Mouse (Mus musculus) activated CD4-positive, CD25-positive, alpha-beta regulatory T cell (primary cell): ENCODE data around the gene Hoxb3. TPM values are rescaled to one million over a fixed set of nuclear protein-coding genes. Genes with fewer than 3 reads are reported as not detected.

Source experiments
- polyA plus RNA-seq, 2 experiments: library from polyadenylated mRNA; unstranded; fragments of 100-300 nt; shearing (Covaris generic); gene quantifications; one replicate each; pipeline ENCODE4 v1.2.1; 2017

Hoxb3 gene
- not detected for polyA plus RNA-seq

DNA sequence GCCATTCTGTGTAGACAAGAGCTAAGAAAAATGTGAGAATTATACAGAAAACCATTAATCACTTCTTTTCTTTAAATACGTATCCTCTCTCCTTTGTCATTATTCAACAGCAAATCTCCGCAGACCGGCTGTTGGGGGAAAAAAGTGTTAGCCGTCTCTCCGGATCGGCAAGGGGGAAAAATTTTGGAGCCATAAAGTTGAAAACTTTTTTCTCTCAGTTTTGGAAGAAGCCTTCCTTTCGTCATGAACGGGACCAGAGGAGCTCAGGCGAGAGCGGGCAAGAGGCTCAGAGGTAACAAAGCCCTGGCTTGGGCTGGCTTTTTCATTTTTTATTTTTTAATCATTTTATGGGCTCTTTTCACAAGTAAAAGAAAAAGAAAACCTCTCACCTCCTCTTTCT, at the start of gene Hoxb3:
Gene Hoxb3, plus strand, starts transcription at position 173 of the 400 bp plus-strand sequence.

DNA sequence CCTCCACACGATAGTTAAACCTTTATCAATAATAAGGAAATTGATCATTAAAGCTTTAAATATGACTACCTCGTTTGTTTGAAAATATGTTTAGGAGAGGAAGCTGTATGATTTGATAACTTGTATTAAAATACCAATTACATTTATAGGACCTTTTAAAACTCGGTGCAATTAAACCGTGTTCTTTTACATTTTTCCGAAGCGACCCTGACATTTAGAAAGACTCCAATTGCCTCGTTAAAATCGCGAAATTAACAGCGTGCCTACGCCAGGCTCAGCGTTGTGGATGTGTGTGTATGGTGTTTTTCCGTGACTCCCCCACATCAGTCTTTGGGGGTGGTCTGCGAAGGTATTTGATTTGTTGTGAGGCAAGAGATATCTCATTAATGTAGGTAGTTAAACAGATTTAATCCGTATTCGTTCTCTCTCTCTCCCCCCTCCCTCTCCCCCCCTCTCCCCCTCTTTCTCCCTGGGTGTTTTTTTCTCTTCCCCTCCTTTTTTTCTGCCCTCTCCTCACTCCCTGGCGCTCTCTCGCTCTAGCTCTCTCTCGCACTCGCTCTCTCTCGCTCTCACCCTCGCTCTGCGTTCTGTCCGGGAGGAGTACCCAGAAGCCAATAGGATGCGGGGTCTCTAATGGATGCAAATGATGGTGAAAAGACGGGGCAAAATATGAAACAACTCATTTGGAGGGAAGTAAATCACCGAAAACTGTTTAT, 41.1 kb upstream of the Hoxb3 start, which contains the start of gene Hoxb8:
Gene Hoxb8, plus strand, starts transcription at position 51 of the 716 bp plus-strand sequence.

DNA sequence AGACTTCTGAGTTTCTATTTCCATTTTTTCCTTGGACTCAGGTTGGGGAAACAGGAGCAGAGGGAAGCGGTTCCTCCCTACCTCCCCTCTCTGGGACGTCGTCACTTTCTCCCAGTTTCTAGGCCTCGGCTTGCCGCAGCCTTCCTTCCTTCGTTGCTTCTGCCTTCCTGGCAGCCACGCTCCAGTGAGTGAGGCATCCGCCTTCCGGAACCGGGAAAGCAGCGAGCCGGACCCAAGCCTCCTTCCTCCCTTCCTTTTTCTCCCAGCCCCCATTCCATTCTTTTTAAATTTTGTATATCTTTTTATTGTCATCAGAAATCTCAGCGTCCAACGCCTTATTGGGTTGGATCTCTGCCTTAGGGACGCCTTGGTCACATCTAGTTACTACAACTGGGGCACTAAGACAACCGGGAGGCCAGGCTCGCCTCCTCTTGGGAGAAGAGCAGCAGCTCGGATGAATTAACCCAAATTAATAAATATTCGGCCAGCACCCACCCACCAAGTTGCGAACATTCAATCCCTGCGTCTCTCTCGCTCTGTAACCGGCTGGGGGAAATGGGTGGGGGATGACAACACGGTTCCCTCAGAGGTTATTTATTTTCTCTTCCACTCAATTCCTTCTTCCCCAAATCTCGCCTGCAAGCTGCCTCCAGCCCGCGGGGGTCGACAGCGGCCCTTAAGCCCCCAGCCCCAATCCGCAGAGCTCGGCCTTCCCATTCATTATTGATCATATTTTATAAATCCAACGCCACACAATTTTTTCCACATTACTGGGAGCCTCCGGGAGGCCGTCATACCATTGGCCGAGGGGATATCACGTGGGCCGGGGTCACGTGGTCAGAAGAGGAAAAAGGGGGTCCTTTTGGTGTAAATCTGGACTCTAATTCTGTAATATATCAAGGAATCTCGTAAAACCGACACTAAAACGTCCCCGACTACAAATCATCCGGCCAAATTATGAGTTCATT, 37.1 kb upstream of the Hoxb3 start, which contains the start of gene Hoxb7:
Gene Hoxb7, plus strand, starts transcription at position 853 of the 968 bp plus-strand sequence.

DNA sequence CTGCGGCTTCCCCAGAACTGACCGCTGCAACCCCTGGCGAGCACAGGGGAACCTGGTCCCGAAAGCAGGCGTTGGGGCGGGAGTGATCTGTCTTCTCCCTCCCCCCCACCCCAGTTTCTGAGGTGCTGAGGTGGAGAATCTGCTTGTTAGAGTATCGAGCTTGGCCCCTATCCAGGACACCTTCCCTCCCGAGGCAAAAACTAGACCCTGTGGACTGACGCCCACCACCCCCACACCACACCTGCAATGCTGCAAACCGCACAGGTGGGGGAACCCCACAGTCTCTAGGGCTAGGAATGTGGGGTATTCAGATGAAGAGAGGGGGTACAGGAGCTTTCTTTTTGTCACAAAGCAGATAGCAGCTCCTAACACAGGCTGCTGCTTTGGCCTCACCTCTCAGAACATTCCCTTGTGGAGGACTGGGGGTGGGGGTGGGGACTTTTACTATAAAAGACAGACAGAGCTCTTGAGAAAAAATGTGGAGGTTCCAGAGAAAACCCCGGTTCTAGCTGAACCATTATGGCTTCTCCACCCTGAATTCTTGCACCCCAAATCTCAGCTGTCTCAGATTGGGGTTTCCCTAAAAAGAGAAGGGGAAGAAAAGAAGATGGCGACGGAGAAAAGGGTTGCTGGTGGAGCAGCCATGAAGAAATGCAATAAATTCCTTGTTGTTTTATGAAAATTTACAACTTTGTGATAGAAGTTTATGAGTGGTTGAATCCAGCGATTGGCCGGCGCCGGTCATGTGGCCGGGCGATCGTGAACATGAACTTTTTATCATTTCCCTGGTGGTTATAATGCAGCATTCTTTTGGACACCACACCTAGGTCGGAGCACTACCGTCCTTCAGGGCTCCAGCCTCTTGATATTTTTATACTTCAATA, 31.2 kb upstream of the Hoxb3 start, which contains the start of gene Hoxb6:
Gene Hoxb6, plus strand, starts transcription at position 796 of the 884 bp plus-strand sequence.

DNA sequence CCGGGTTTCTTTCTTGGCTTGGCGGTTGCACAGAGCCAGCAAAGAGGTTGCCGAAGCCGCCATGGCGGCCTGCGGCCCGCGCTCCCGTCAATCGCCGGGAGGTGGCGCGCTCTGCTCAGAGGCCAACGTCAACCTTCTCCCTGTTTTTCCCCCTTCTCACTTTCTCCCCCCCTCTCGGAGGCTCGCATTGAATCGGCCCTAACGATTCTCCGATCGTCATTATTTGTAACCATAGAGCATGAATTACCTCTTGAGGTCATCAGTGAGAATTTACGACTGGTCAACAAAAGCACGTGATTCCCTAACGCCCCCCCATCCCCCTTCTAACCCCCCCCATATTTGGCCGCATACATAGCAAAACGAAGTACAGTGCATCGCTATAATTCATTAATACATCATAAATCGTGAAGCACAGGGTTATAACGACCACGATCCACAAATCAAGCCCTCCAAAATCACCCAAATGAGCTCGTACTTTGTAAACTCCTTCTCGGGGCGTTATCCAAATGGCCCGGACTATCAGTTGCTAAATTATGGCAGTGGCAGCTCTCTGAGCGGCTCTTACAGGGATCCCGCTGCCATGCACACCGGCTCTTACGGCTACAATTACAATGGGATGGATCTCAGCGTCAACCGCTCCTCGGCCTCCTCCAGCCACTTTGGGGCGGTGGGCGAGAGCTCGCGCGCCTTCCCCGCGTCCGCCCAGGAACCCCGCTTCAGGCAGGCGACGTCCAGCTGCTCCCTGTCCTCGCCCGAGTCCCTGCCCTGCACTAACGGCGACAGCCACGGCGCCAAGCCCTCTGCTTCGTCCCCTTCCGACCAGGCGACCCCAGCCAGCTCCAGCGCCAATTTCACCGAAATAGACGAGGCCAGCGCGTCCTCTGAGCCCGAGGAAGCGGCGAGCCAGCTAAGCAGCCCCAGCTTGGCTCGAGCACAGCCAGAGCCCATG, 19.7 kb upstream of the Hoxb3 start, which contains the start of gene Hoxb5:
Gene Hoxb5, plus strand, starts transcription at position 186 of the 949 bp plus-strand sequence.

DNA sequence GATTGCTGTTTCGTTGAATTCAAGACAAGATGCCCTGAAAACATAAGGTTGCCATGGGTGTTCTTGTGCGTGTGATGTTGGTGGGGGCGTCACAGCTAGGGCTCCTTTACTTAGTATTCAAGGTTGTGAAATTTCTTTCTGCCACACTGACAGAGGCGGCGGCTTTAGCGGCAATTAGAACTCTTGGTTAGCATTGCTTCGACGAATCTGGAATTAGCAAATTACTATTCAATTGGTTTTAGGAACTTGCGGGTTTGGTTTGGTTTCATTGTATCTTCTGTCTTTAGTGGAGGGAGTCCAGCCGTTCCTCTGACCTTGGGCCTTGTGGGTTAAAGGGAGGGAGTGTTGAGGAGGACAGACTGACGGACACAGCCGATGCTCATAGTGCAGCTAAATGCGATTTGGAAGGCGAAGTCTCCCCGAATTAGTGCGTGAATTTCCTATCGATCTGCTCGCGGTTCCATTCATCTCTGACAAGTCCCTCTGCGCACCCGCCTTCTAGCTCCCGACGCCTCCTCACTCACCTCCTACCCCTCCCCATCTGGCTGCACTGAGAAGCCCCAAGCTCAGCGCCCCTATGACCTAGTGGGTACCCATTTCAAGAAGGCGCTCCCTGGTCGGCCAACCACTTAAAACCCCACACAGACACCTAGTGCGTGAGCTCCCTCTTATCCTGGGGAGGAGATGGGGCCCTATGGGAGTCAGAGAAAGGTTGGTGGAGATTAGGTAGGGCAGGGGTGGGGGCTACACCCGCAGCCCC, 5.3 kb upstream of the Hoxb3 start, which contains the start of gene Hoxb4:
Gene Hoxb4, plus strand, starts transcription at position 660 of the 760 bp plus-strand sequence.

DNA sequence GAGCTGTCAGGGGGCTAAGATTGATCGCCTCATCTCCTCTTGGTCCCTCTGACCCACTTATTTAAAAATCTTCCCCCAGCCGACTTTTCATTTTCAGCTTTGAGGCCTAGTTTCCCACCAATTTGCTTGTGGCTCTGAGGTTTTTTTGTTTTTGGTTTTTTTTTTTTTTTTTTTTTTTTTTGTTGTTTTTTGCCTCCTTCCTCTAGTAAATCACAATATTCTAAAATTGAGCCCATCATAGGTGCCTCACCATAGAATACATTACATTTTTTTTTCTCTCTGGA, 27.2 kb downstream of the Hoxb3 start, which contains the start of gene Hoxb2:
Gene Hoxb2, plus strand, starts transcription at position 185 of the 284 bp plus-strand sequence.

DNA sequence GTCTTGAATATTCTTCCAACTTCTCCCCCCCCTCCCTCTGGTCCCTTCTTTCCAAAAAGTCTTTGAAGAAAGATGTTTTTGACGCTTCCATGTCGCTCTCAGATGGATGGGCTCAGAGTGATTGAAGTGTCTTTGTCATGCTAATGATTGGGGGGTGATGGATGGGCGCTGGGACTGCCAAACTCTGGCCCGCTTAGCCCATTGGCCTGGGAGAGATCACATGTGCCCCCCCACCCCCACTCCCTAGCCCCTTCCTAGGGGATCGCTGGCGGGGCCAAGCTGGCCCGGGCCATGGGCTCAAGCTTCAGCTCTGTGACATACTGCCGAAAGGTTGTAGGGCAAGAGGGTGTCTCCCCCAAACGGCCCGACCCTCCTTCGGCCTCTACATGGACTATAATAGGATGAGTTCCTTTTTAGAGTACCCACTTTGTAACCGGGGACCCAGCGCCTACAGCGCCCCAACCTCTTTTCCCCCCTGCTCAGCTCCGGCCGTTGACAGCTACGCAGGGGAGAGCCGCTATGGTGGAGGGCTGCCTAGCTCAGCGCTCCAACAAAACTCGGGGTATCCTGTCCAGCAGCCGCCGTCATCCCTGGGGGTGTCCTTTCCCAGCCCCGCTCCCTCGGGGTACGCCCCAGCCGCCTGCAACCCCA, 42.4 kb downstream of the Hoxb3 start, which contains the start of gene Hoxb1:
Gene Hoxb1, plus strand, starts transcription at position 312 of the 651 bp plus-strand sequence.

Other genes starting within 250 kb of the Hoxb3 start
- gene Atp5g1, start 247.7 kb upstream of the Hoxb3 start, polyA plus RNA-seq = 100 to 1,000 TPM; 337 to 446 TPM
- under 1 TPM in 1 of 2 experiments, not detected in 1; 0.22 TPM for gene Calcoco2, start 211.4 kb upstream of the Hoxb3 start, polyA plus RNA-seq
- gene Ttll6, start 189.5 kb upstream of the Hoxb3 start, polyA plus RNA-seq = under 1 TPM in 1 of 2 experiments, not detected in 1; 0.05 TPM
- under 1 TPM in 1 of 2 experiments, not detected in 1; 0.14 TPM for gene Hoxb13, start 129.0 kb upstream of the Hoxb3 start, polyA plus RNA-seq
- gene Hoxb9, start 51.9 kb upstream of the Hoxb3 start, polyA plus RNA-seq = not detected
- not detected for gene Hoxb8, start 41.4 kb upstream of the Hoxb3 start, polyA plus RNA-seq
- not detected for gene Hoxb7, start 36.7 kb upstream of the Hoxb3 start, polyA plus RNA-seq
- under 1 TPM in 1 of 2 experiments, not detected in 1; 0.31 TPM for gene Hoxb6, start 30.9 kb upstream of the Hoxb3 start, polyA plus RNA-seq
- under 1 TPM in 1 of 2 experiments, not detected in 1; 0.63 TPM for gene Hoxb5, start 20.0 kb upstream of the Hoxb3 start, polyA plus RNA-seq
- gene Hoxb4, start 5.1 kb upstream of the Hoxb3 start, polyA plus RNA-seq = under 1 TPM; 0.06 to 0.41 TPM
- gene Hoxb2, start 27.2 kb downstream of the Hoxb3 start, polyA plus RNA-seq = under 1 TPM in 1 of 2 experiments, not detected in 1; 0.05 TPM
- gene Hoxb1, start 42.4 kb downstream of the Hoxb3 start, polyA plus RNA-seq = not detected
- gene Skap1, start 141.3 kb downstream of the Hoxb3 start, polyA plus RNA-seq = 100 to 1,000 TPM; 650 to 688 TPM